Mouse (Mus musculus): ENCODE measurements at regions not wholly inside any gene's neighbourhood (a gene's known extent, or its start where the extent isn't known, plus 50 kb on each side); places are given as distances from the start of the nearest gene placed in this dataset.

- no peak for TF ChIP-seq GATA1 (IDR thresholded peaks at IDR 0.05; ENCODE audit: borderline replicate concordance, low read length)
- no peak for TF ChIP-seq FLI1 (IDR thresholded peaks at IDR 0.05; ENCODE audit: low read length)
Measured at GRCm38 (mm10) chr13:55892250-55892649, 56.3 kb upstream of the Pitx1 start.

All from megakaryocyte, embryonic 14.5 days (primary cell).